Mouse (Mus musculus) cortical plate, adult 2 months (tissue): ENCODE data around the gene Pcca. TPM values are rescaled to one million over a fixed set of nuclear protein-coding genes. Genes with fewer than 3 reads are reported as not detected.

ENCODE experiments used
- H3K27ac ChIP-seq: fragments of 200-500 bp; 2 replicates; pipeline ENCODE4 v1.5.1; 2012; ENCODE audit warnings: low read length, control low read depth, inconsistent platforms; ENCODE audit not compliant: insufficient read depth
- H3K4me1 ChIP-seq: fragments of 200-500 bp; 2 replicates; pipeline ENCODE4 v1.6.1; 2011; ENCODE audit warnings: low read length; ENCODE audit not compliant: control insufficient read depth, insufficient read depth
- H3K4me3 ChIP-seq: fragments of 200-500 bp; 2 replicates; pipeline ENCODE4 v1.5.1; 2011; ENCODE audit warnings: mild to moderate bottlenecking, low read length, control low read depth; ENCODE audit not compliant: insufficient read depth
- CTCF ChIP-seq: fragments of 200-500 bp; IDR thresholded peaks from 2 replicates; pipeline ENCODE4 v1.5.1; 2011; ENCODE audit warnings: mild to moderate bottlenecking, control low read depth, low read length; ENCODE audit not compliant: insufficient read depth; ENCODE audit errors: extremely low read depth
- POLR2A ChIP-seq: fragments of 200-500 bp; IDR thresholded peaks from 2 replicates; pipeline ENCODE4 v1.6.1; 2011; ENCODE audit warnings: mild to moderate bottlenecking, low read length, control low read depth; ENCODE audit not compliant: insufficient read depth; ENCODE audit errors: extremely low read depth
- polyA plus RNA-seq: library from polyadenylated mRNA; depleted of rRNA; stranded (reverse); fragments of >200 nt; gene quantifications from 2 replicates; pipeline ENCODE4 v1.2.3, GENCODE M21; 2012

The Pcca gene
- polyA plus RNA-seq, 1 experiment = 34.9 TPM

DNA sequence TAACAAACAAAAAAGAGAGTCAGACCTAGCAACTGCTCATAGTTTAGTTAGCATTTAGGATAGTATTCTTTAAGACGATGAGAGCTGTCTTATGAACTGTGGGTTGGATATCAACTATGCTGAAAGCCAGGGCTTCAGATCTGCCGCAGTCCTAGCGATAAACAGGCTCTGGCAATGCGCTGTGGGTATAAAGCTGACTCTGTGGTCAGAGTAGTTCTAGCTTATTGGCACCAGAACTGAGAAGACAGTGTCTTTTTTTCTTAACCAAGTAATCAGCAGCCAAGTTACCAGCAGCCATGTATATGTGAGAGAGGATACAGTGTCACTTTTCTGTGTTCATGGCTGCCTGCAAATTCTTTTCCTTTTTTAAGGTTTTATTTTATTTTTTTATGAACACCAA is 154.3 kb downstream of the Pcca start:
- H3K4me1 ChIP-seq = peaks cover 2% of the 10 kb centered on the region
- H3K27ac ChIP-seq = no peak overlapping the region
- no peak overlapping the region for H3K4me3 ChIP-seq
- TF ChIP-seq CTCF (no peak), POLR2A (no peak)

DNA sequence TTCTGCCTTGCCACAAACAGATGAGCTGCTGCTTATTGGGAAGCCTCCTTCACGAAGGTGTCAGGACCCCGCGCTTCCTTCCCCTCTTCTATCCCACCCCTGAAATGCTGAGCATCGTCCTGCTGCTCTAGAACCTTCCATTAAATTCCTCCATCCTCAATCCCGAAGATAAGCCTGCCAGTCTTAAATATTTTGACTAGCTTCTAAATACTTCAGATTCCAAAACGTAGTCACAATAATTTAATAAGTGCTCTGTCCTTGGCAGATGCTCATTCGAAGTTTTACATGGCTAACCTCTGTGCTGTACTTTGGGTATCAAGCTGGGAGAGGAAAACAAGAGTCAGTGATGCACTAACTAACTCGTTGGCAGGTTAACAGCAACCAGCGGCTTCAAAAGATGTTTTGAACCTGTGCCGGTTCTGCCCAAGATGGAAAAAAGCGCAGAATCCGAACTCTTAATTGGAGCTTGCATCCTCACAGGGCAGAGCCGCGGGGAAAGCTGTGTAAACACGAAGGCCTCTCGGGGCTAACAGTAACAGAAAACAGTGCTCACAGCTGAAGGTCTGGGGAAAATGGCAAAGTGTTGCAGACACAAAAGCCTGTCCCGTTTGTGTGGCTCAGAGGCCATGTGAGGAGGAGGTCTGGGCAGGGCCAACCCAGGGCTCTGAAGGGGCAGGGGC is 155.2 kb downstream of the Pcca start:
- H3K4me1 ChIP-seq = peaks cover under 1% of the 10 kb centered on the region
- H3K27ac ChIP-seq = no peak overlapping the region
- no peak overlapping the region for H3K4me3 ChIP-seq
- TF ChIP-seq CTCF (no peak), POLR2A (no peak)

DNA sequence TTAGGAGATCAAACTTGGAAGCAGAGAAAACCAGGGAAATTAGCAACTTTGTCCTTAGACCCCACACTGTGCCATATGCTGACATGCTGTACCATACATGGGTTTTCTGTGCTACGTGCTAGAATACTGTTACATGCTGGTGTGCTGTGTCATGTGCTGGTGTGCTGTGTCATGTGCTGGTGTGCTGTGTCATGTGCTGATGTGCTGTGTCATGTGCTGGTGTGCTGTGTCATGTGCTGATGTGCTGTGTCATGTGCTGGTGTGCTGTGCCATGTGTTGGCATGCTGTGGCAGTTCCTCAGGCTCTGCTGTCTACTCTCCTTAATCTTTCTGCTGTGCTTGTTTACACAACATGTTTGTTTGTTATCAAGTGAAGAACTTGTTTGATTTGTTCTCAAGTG is 157.4 kb downstream of the Pcca start:
- no peaks in the 10 kb centered on the region for H3K4me1 ChIP-seq
- no peak overlapping the region for H3K4me3 ChIP-seq
- H3K27ac ChIP-seq = no peak overlapping the region
- TF ChIP-seq CTCF (no peak), POLR2A (no peak)

DNA sequence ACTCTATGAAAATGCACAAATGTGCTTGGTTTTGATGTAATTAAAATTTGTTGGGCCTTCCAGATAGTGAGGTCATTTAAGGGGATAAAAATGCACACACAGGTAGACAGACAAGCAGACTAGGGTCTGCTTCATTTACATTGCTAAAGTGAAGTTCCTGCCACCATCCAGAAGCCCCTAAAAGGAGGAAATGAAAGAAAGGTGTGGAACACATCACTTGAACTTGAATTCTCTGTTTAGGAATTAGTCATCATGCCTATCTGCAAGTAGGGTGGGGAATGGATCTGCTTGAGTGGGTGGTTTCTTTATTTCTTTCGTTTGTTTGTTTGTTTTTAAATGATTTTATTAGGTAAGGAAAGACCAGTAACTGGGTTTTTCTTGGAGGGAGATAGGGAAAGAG is 166.2 kb downstream of the Pcca start:
- no peak overlapping the region for H3K4me3 ChIP-seq
- H3K27ac ChIP-seq = no peak overlapping the region
- no peaks in the 10 kb centered on the region for H3K4me1 ChIP-seq
- no peak for TF ChIP-seq POLR2A
- no peak for TF ChIP-seq CTCF

DNA sequence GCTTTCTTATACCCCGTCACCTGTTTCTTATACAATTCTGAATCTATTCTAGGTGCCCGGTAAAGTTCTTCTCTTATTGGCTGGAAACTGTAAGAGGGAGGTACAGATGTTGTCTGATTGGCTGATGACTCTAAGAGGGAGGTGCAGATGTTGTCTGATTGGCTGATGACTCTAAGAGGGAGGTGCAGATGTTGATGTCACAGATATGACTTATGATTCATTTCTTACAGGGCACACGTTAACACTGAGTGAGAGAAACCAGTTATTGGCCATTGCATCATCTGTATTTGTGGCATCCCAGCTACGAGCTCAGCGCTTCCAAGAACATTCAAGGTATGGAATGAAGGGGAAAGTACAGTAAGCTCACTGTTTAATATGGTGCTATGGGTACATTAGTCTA is 179.7 kb downstream of the Pcca start:
- H3K4me3 ChIP-seq = no peak overlapping the region
- no peak for TF ChIP-seq POLR2A
- no peak for TF ChIP-seq CTCF

DNA sequence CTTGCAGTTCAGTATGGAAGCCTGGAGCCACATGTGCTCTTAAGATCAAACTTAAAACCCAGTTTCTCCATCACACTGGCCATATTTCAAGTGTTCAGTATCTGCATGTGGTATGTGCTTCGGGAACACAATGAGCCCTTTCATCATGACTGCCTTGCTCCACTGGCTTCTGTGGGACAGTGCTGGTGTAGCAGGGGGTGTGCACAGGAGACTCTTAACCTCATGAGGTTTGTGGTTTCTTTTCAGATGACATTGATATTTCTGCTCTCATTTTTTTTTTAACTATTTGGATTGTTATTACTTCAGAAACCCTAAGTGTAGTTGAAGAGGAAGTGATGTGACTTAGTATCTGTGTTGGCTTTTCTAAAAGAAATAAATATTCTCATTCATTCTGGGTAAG is 180.8 kb downstream of the Pcca start:
- TF ChIP-seq POLR2A (no peak), CTCF (no peak)
- Histone ChIP-seq H3K27ac (no peak overlapping the region), H3K4me1 (no peaks in the 10 kb centered on the region), H3K4me3 (no peak overlapping the region)

More for the DNA sequence above, 179.7 kb downstream of the Pcca start:
- Histone ChIP-seq H3K4me1 (no peaks in the 10 kb centered on the region), H3K27ac (no peak overlapping the region)

DNA sequence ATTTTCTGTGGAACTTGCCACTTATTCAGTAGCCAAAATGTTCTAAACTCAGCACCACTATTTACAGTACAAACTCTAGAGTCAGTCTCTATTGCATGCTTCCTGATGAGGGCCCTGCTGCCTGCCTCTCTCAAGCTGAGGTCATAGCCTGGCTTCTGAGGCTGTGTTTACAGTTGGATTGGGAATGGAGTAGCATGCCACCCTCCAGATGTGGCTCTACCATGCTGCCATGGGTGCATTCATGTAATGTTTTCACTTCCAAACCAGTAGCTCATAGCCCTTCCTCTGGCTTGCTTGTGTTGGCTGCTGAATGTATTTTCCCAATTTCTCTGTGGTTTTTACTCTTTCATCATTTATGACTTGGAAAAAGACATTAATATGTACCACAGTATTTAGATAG is 181.9 kb downstream of the Pcca start:
- Histone ChIP-seq H3K27ac (no peak overlapping the region), H3K4me3 (no peak overlapping the region), H3K4me1 (peaks cover 2% of the 10 kb centered on the region; the same call in 1 of the 2 replicates)
- TF ChIP-seq CTCF (no peak), POLR2A (no peak)

DNA sequence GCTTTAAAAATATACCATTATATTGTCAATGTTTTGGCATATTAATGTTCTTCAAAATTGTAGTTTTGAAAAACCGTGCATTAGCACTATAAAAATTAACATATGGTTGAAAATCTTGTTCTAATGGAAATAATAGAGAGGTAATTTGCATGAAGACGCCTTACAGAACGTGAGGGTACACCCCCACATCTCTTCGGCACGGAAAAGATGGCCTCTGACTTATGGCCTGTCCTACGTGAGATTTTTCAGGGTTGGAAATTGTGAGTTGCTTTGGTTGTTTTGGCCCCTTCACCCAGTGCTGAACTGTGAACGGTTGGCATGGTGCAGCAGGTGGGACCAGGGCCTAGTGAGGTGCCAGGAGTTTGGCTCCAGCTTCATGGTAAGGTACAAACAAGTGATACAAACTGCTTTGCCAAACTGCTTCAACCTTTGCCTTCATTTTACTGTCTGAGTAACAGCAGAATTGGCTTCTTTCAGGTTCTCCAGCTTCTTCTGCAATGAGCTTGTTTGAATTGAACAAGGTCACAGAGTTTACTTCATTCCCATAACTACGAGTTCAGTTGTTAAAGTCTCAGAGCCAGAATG is 185.5 kb downstream of the Pcca start:
- H3K4me3 ChIP-seq = no peak overlapping the region
- H3K27ac ChIP-seq = no peak overlapping the region
- TF ChIP-seq CTCF = no peak
- no peak for TF ChIP-seq POLR2A
- H3K4me1 ChIP-seq = peaks cover 2% of the 10 kb centered on the region

DNA sequence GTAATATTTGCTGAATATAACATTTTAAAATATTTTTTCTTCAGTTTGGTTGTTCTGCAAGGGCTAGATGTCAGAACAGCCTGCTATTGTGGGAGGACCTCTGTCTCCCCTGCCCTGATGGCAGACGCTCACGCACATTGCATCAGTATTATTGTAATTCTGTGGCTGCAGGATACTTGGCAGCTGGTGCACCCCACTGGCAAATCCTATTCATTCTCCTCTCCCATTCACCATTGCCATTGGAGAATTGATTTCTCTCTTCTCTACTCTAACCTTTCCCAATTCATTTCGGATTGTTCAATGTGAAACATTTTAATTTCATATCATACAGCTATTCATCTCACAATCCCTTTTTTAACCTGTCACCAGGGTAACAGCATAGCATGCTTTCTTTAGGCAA is 186.9 kb downstream of the Pcca start:
- no peak overlapping the region for H3K4me3 ChIP-seq
- TF ChIP-seq POLR2A = no peak
- TF ChIP-seq CTCF = no peak
- peaks cover 2% of the 10 kb centered on the region for H3K4me1 ChIP-seq
- H3K27ac ChIP-seq = no peak overlapping the region

DNA sequence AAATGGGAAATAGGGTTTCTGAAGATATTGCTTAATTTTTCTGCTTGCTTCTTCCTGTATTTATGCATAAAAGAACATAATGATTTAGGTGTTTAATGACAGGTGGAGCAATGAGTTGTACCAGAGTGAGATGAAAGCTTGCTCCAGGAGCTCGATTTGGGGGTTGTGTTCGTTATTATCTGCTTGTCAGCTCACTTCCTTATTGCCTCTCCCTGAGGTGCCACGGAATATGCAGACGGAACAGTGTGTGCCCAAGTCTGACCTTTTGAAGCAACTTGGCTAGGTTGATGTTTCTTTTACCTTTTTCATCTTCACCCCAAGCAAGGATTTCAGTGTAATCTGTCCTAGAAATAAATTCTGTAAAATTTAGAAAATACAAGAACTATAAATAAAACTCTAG is 187.6 kb downstream of the Pcca start:
- H3K4me3 ChIP-seq = no peak overlapping the region
- peaks cover 2% of the 10 kb centered on the region for H3K4me1 ChIP-seq
- TF ChIP-seq POLR2A (no peak), CTCF (no peak)
- no peak overlapping the region for H3K27ac ChIP-seq

DNA sequence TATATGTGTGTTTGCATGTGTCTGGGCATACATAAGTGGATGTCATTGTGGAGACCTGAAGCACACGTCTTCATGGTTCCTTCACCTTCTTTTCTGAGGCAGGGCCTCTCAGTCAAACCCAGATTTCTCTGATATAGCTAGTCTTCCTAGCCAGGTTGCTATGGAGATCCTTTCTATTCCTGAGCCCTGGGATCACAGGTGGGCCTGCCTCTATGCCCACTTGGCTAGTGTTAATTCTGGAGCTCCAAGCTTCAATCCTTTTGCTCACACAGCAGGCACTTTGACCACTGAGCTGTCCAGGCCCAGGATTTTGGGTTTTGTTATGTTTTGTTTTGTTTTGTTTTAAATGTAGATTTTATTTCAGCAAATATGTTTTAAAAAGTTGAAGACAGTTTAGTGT is 192.3 kb downstream of the Pcca start:
- H3K4me1 ChIP-seq = no peaks in the 10 kb centered on the region; the same call in 1 of the 2 replicates
- H3K4me3 ChIP-seq = no peak overlapping the region
- TF ChIP-seq CTCF (no peak), POLR2A (no peak)
- H3K27ac ChIP-seq = no peak overlapping the region
